Mouse (Mus musculus) gastrocnemius, postnatal 10 days (tissue): Measurements from ENCODE around the gene Noc4l. TPM values are rescaled to one million over a fixed set of nuclear protein-coding genes. Genes with fewer than 3 reads are reported as not detected.

ENCODE experiments used
- DNase-seq: peaks from one replicate; pipeline ENCODE4 v3.0.0; 2021; ENCODE audit warnings: mixed read lengths
- long read RNA-seq, 2 experiments: library from polyadenylated mRNA; stranded (forward); transcript quantifications; one replicate each; pipeline ENCODE4 v2.0.0; 2021
- total RNA-seq, 2 experiments: library from RNA; stranded (reverse); gene quantifications; 2 replicates each; pipeline ENCODE4 v1.2.3; 2021

The Noc4l gene
- 10 to 100 TPM; 15.5 to 16.9 TPM for total RNA-seq
- long read RNA-seq, experiment 1, transcript Noc4l-201 (15 exons, 2,075 nt), result major isoform, 35 of 37 reads
- long read RNA-seq, experiment 1, partial matches to known transcripts, result 2 of 37 reads
- long read RNA-seq, experiment 1, other reads (novel, unspliced or antisense), result 0 of 37 reads
- long read RNA-seq, experiment 2, transcript Noc4l-201 (15 exons, 2,075 nt), result major isoform, 36 of 41 reads
- long read RNA-seq, experiment 2, partial matches to known transcripts, result 3 of 41 reads
- long read RNA-seq, experiment 2, other reads (novel, unspliced or antisense), result 2 of 41 reads

DNA sequence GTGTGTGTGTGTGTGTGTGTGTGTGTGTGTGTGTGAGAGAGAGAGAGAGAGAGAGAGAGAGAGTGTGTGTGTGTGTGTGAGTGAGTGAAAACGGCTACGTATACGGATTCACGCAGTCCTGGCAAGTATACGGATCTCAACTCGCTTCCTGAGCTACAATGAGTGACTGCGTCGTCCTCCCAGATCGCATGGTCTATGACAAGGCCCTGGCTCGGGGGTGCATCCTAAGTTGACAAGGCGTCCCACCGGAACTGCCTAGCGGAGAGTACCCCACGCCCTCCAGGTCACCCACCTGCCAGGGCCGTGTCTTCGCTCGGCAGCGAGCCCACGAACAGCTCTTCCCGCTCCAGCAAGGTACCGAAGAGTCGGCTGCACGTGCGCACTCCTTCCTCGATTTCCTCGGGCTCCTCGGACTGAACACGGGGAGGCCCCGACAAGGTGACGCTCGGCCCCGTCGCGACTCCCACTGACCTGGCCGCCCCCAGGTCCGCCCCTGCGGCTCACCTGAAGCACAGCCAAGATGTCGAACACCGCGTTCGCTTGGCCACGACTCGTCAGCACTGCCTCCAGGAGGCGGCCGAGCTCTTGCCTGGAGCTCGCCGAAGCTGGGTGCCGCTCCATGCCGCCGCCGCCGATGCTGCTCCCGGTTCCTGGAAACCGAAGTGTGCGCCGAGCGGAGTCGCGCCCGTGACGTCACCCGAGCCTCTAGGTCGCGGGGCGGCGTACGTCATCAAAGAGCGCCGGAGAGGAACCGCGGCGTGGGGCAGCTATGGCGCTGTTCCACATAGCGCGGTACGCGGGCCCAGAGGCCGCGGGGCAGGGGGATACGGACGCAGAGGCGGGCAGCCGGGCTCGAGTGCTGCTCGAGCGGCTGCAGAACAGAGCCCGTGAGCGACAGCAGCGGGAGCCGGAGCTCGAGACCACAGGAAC lies at the start of gene Noc4l, which contains the start of gene Ddx51:
Gene Noc4l (minus strand): TSS at position 699 of the 930 bp plus-strand sequence.
Gene Ddx51 (plus strand): TSS at position 733 of the 930 bp plus-strand sequence.
- peak; percentile 99 for DNase-seq

DNA sequence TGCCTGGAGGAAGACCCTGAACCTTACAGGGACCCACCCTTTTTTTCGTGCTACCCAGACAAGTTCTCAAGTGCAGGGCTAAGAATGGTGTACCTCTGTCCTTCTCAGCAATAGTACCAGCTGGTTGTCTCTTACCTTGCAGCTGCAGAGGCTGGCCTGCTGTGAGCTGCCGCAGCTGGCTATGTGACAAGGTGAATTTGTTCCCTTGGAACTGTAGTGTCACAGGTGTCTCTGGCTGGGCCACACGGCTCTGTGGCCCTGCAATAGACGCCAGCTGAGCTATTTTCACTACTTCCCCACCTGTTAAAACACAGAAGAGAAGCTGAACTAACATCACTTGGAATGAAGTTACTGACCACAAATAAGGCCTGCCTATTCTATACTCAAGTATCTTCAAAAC lies 45.4 kb upstream of the Noc4l start:
- DNase-seq, result no peak

DNA sequence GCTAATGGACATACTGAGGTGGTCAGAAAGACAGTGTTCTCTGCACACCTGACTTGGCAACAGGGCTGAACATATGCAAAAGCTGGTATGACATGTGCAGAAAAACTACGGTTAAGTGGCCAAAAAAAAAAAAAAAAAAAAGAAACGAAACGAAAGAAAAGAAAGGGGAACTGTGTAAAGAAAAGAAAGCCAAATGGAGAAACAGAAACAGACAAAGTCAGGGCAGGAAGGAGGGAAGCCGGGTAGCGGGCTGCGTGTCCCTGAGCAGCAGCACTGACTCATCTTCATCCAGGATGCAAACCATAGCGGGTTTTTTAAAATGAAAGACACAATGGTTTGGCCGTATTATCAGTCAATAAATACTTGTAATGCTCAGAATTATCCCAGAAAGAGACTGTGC lies 28.8 kb upstream of the Noc4l start:
- no peak for DNase-seq

DNA sequence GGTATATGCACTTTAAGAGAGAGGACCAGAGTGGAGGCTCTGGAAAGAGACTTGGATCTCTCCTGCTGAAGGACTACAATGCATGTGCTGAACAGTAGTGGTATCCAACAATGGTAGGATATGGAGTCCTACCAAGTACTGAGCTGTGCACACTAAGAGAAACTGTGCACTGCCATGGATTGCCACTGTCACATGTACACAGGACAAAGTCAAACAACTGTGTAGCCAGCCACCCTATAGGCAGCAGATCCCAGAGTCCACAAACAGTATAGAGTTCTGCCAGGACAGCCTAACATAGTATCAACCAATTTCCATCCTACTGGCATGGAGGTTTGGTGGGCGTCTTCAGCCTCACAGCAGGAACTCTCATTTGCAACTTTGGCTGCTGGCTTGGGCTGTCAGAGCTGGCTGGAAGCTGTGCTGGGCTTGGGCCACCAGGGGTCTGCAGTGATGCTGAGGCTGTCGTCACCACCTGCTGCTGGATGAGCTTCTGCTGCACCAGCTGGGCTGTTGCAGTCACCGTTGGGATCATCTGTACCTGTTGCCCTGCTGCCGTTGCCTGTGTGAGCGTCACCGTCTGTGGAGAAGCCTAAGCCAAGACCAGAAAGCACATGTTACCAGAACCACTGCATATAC lies 12.4 kb upstream of the Noc4l start:
- no peak for DNase-seq

DNA sequence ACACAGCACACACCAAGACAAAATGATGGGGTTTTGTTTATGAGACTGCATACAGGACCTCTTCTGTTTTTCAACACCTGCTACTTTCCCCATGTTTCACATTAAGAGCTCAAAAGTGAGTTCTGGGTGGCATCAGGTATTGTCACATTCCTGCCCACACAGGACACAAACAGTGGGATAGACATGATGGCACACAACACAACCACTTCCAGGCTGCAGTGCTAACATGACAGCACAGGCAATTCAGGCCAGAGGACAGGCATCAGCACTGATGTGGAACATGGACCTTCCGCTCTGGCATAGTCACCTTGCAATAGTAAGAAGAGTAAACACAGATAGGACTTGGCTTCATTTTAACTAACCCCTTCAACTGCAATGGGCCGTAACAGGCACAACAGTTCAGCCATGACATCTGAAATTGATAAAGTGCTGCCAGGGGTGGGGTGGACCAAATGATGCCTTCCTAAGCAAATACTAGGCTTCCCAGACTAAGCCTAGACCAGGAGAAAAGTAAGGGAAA lies 11.6 kb upstream of the Noc4l start:
- DNase-seq, result no peak

DNA sequence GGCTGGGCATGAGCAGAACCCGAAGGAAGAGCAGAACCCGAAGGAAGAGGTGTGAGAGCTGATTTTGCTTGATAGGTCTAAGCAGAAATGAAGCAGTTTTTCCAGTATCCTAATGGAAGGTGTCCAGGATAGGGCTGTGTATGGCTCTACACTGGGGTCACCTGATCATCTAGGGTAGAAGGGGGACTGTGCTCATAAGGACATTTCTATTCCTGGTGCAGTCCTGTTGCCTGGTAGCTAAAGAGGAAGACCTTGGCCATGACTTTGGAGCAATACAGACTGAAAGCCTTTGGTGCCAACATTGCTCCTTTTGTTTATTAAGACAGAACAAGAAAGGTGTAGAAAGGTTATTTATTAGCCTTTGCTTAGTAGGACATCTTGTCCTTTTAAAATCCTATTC lies 10.8 kb upstream of the Noc4l start:
- no peak for DNase-seq

DNA sequence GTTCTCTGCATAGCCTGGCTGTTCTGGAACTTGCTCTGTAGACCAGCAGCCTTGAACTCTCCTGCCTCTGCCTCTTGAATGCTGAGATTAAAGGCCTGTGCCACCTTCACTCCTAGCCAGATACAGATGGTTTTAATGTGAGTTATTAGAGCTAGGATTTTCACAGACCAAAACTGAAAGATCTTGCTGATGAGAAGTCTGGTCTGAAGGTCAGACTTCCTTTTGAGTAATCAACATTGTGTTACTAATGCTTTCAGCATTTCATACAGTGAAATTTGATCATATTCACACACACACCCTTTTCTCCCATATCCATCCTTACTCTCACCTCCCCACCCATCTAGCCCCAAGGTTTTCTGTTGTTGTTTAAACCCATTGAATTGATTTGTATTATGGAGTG lies 6.5 kb upstream of the Noc4l start:
- no peak for DNase-seq

DNA sequence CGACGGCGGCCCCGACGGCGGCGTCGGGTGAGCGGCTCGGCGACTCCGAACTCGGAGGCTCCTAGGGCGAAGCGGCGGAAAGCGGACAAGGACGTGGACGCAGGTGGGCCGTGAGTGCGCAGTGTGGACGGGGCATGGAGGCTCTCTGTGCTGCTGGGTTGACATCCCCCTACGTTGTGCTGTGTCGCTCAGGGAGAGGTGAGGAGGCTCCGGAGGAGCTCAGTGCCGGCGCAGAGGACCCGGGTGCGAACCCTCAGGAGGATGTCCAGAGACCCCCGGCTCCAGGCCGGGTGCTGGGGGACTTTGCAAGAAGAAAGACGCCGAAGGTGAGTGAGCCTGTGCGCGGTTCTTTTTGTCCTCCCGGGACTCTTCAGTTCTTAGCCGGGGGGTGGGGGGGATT lies 469 bp upstream of the Noc4l start:
- no peak for DNase-seq

DNA sequence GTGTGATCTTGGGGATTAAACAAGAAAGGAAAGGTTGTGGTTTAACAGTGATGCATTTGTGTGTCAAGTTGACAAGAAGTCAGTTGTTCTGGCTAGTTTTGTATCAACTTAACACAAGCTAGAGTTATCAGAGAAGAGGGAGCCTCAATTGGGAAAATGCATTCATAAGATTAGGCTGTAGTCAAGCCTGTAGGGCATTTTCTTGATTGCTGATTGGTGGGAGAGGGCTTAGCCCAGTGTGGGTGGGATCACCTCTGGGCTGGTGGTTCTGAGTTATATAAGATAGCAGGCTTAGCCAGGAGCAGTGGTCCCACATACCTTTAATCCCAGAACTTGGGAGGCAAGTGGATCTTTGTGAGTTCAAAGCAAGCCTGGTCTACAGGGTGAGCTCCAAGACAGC lies 6.8 kb downstream of the Noc4l start:
- DNase-seq, result no peak

DNA sequence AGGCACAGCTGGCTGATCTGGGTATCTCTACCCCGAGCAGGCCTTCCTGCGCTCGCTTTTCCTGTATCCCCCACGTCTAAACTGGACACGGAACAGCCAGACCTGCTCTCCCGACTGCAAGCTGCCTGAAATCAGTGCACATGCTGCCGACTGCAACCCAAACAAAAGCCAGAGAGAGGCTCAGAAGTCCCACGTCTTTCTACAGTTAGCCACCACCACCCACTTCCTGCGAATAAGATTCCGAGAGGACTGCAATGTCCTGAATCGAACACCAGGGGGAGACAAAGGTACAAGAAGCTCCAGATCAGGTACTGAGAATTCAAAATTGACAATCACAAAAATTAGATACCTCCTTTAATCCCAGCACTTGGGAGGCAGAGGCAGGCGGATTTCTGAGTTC lies 13.8 kb downstream of the Noc4l start:
- DNase-seq, result peak; percentile 46

DNA sequence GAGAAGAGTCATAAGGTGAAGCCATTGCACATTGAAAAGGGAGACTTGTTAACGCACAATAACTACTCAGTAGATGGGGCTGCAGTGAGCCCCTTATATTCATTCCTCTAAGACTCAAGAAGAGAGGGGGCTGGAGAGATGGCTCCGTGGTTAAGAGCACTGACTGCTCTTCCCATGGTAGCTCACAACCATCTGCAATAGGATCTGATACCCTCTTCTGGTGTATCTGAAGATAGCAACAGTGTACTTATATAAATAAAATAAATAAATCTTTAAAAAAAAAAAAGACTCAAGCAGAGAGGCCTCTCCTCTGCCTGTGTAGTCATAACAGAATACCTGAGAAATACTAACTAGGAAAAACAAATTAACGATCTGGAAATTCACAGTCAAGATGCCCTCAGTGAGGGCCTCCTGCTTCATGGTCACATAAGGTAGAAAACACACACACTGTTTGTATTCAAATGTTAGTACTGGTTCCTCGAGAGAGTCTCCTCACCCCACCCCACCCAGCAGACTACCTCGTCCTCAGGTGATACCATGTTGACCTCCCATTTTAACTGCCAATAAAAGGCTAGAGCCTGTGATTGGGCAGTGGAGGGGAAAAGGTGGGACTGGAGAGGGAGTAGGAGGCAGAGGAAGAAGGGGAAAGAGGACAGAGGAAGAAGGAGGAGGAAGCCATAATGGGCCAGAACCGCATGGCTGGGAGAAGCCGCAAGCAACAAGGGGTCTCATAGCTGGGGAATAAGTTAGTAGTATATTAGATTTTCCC lies 14.7 kb downstream of the Noc4l start:
- DNase-seq, result no peak

DNA sequence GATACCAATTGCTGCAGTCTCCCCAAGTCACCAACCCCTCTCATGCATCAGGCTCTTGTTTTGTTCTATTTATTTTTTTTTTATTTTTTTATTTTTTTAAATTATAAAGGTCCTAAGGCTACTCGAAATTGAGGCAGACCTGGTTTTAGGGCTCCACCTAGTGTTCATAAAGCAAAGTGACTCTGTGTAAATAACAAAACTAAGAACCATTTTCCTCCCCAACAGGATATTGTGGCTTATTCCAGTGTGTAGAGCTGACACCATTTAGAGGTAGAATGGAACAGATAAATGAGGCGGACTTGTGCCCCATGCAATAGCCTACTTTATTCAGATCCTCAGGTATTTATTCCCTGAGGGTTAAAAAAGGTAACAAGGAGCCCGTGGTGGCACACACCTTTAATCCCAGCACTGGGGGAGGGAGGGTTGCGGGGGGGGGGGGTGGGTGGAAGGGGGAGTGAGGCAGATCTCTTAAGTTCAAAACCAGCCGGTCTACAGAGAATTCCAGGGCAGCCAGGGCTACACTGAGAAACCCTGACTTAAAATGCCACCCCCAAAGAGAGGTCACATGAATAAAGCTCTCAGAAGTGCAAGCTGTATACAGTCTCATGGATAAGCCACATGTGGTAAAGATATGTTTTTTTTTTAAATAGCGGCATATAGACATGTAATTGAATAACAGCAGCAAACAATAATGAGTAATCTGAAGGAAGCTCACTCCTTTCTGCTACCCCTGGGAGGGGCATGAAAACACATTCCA lies 17.1 kb downstream of the Noc4l start:
- no peak for DNase-seq

DNA sequence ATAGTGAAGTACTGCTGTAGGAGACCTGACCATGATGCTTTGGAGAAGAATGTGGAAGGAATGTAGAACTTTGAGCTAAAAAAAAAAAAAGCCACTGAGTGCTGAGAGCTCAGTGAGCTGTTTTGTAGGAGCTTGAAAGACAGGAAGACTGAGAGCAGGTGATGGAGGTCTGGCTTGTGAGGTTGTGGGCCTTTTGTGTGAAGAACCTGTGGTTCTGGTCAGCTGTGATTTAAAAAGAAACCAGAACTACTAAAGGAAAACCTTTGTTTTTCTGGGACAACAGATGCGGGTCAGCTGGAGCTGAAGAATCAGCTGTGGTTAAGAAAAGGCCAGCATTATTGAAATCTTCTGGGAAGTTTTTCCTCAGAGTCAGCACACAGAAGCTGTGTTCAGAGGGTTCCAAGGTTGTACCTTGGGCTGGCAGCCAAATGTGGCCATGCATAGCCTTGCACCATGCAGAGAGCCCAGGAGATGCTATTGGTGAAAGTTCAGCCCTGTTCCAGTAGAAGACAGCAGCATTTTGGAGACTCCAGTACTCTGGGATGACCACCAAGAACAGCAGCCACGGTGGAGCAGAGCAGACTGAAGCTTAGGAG lies 23.6 kb downstream of the Noc4l start:
- no peak for DNase-seq

DNA sequence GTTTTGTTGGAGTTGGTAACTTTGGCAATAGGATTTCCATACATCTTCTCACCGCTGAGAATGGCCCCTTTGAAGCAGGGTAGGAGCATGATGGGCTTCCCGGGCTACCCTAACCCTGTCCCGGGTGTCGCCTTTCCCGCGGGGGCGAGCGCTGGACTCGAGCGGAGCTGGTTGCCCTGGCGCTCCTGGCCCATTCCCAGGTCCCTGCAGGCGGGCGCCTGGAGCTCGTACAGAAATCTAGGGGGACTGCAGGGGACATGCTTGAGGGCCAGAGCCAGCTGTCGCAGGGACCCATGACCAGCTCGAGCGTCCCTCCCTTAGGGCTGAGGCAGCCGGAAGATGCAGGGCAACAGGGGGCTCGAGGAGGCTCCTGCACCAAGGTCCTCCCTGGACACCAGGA lies 25.1 kb downstream of the Noc4l start:
- peak; percentile 37 for DNase-seq

DNA sequence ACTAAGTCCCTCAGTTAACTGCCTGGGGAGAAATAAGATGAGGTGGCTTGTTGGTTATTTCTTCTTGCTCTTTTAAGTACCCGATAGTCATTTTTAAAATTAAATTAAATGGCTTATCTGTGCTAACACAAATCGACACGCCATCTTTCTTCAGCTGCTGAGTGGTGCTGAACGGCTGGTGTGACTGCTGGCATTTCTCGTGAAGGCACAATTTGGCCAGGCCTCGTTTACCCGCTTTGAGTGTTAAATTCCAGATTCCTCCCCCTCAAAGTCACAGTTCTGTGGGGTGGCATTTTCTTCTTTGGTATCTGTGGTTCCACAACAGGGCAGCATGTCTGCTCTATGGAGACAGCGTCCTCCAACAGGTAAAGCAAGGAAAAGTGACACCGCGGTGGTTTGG lies 25.9 kb downstream of the Noc4l start:
- DNase-seq, result no peak

DNA sequence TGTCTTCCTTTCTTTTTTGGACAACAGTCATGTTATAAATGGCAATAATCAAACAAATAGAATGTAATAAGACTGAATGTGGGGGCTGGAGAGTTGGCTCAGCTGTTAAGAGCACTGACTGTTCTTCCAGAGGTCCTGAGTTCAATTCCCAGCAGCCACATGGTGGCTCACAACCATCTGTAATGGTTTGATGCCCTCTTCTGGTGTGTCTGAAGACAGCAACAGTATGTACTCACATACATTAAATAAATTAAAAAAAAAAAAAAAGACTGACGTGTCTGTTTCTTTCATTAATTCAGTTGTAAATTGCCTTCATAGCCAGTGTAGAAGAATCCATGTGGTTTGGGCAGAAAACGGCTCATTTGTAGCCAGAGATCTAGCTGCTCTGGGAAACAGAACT lies 28.9 kb downstream of the Noc4l start:
- no peak for DNase-seq

DNA sequence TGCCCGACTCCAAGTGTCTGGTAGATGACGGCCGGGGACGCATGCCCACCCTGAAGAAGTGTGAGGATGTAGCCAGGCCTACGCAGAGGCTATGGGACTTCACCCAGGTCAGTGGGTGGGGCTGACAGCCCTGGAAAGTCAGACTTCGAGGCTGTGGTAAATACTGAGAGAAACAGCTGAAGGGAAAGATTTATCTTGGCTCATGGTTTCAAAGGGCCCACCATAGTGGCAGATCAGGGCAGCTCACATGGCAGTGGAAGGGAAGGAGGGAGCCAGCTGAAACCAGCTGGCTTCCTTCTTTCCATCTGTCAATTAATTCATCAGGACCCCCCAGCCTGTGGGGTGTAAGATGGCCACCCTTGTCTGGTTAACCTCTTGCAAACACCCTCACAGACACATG lies 34.0 kb downstream of the Noc4l start:
- DNase-seq, result no peak

DNA sequence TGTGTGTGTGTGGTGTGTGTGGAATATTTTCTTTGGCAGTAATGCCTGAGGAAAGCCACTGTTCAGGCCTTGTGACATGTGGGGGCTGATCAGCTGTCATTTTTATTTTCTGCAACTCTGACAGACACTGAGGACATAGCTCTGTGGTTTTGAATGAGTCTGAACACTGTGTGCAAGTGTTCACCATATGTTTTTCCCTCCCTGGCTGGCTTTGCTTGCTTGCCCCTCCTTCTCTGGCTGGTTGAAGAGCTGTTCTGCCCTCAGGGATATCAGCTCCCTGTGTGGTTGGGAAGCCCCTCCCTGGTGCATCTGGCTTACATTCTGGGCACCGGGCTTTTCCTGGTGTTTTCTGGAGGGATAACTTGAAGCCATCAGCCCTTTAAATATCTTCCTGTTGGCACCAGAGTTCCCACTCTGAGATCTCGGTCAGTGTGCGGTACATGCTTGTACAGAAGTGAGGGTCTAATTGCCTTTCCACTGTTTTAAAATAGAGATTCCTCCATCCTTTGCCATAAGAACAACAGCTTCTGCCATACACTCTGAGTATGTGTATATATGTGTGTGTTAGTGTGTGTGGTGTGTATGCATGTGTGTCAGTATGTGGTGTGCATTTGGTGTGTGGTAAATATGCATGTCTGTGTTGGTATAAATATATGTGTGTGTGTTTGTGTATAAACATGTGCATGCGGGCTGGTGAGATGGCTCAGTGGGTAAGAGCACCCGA lies 41.6 kb downstream of the Noc4l start:
- no peak for DNase-seq

DNA sequence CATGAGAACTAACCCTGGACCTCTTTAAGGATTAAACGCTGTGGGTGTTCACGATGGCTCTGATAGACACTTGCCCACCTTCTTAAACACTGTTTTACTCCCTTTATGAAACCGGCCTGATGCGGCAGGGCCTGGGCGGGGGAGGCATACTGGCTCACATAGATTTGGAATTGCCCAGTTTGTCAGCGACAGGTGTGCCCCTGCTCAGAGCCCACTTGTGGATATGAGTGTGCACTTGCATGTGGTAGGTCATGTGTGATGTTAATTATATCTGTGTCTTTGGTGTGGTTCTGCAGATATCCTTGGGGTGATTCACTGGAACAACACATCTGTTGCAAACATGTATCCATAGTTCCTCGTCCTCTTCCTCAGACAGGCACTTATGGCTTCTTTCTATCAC lies 42.7 kb downstream of the Noc4l start:
- no peak for DNase-seq

DNA sequence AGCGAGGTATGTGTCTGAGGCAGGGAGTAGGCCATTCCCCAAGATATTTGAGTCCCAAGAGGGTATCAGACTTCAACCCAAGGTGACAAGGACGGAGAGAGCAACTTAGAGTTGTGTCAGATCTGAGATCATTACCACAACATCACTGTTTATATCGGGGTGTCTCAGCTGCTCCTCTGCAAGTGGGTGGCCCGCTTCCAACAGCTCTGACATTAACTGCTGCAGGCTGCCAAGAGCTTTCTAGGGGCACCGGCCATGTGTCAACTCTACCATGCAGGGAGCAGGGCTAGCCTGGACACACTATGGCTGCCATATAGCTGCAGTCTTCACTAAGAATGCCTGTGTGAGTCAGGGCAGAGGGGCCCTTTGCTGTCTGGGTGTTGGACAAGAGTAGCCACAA lies 43.3 kb downstream of the Noc4l start:
- no peak for DNase-seq
